Mouse (Mus musculus): Measurements from ENCODE around the gene Dmwd.

DNA sequence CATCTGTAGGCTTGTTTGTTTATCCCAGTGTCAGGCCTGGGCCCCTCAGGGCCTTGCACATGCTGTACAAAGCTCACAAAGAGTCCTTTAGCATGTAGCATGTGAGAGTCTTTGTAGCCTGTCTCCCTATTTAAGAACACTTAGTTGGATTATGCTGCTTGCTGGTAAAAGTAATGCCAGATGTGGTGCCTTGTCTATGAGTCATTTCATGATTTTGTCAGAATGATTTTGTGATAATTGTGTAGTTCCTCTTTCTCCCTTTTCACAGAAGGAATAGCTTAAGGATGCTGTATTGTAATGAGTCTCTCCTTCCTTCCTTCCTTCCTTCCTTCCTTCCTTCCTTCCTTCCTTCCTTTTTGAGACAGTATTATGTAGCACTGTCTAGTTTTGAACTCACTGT, 48.0 kb upstream of the Dmwd start:
- TF ChIP-seq EP300 (IDR thresholded peaks at IDR 0.05; ENCODE audit: low read depth) (no peak), CTCF (IDR thresholded peaks at IDR 0.05; ENCODE audit: low read depth) (no peak)

Data from liver, postnatal 0 days (tissue).